In the genomic region with DNA sequence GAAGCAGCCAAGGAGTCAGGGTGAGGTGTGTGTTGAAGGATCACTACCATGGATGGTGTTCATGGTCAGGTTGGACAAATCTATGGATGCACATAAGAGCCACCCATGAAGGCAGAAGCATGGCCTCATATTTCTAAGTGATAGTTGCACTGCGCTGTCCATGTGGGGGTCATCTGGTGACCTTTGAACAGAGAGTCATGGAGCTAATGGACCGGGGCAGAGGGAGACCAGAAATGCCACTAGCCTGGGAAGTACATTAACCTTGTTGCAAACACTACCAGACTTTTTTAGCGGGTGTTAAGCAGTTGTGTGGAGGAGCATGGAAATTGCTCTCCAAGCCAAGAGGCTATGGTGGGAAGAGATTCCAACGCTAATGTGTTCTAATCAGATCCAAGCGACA, we compare ENCODE assay signal across 21 mouse cellular contexts.
"Had no signal": no experiment of that assay in that cellular context is flagged by ENCODE, and none has a peak within 500 bp of the region (broad histone marks: within the 10 kb centered on the region; RNA-seq: fewer than 3 reads in every experiment).

No protein-coding gene starts in this region.

- ATAC-seq: intestine, embryonic 15.5 days; liver, embryonic 12.5 days; midbrain, embryonic 13.5 days; midbrain, embryonic 16.5 days had no signal

- DNase-seq: left cerebral cortex, postnatal 4 days; lung, adult 18-20 months; lung, postnatal 10 days; lung, postnatal 36 days; retina, postnatal 1 day; right cerebral cortex, postnatal 25 days; spleen, adult 18-20 months; thymus, postnatal 25 days had no signal

- H3K9me3 ChIP-seq: intestine, embryonic 15.5 days; limb, embryonic 12.5 days; limb, embryonic 15.5 days; liver, embryonic 12.5 days; liver, embryonic 15.5 days; lung, embryonic 15.5 days; midbrain, embryonic 10.5 days; midbrain, embryonic 13.5 days; neural tube, embryonic 13.5 days; stomach, embryonic 15.5 days had no signal

- H3K4me3 ChIP-seq: intestine, embryonic 15.5 days; limb, embryonic 12.5 days; limb, embryonic 15.5 days; liver, embryonic 12.5 days; liver, embryonic 15.5 days; lung, embryonic 15.5 days; megakaryocyte, embryonic 14.5 days; midbrain, embryonic 10.5 days; midbrain, embryonic 13.5 days; myocyte; neural tube, embryonic 13.5 days; stomach, embryonic 15.5 days had no signal

- H3K36me3 ChIP-seq: intestine, embryonic 15.5 days; limb, embryonic 12.5 days; limb, embryonic 15.5 days; liver, embryonic 12.5 days; liver, embryonic 15.5 days; lung, embryonic 15.5 days; midbrain, embryonic 10.5 days; midbrain, embryonic 13.5 days; neural tube, embryonic 13.5 days; stomach, embryonic 15.5 days had no signal

- H3K9ac ChIP-seq: intestine, embryonic 15.5 days; limb, embryonic 12.5 days; limb, embryonic 15.5 days; liver, embryonic 12.5 days; liver, embryonic 15.5 days; lung, embryonic 15.5 days; midbrain, embryonic 13.5 days; neural tube, embryonic 13.5 days; stomach, embryonic 15.5 days had no signal

- H3K27me3 ChIP-seq: intestine, embryonic 15.5 days; liver, embryonic 12.5 days; liver, embryonic 15.5 days; lung, embryonic 15.5 days; megakaryocyte, embryonic 14.5 days; neural tube, embryonic 13.5 days; stomach, embryonic 15.5 days had no signal

- H3K4me2 ChIP-seq: intestine, embryonic 15.5 days; limb, embryonic 12.5 days; limb, embryonic 15.5 days; liver, embryonic 12.5 days; liver, embryonic 15.5 days; lung, embryonic 15.5 days; midbrain, embryonic 13.5 days; neural tube, embryonic 13.5 days; stomach, embryonic 15.5 days had no signal

- H3K4me1 ChIP-seq: intestine, embryonic 15.5 days; limb, embryonic 12.5 days; limb, embryonic 15.5 days; liver, embryonic 12.5 days; liver, embryonic 15.5 days; lung, embryonic 15.5 days; megakaryocyte, embryonic 14.5 days; midbrain, embryonic 10.5 days; midbrain, embryonic 13.5 days; stomach, embryonic 15.5 days had no signal

- H3K27ac ChIP-seq: intestine, embryonic 15.5 days; limb, embryonic 12.5 days; limb, embryonic 15.5 days; liver, embryonic 12.5 days; liver, embryonic 15.5 days; lung, embryonic 15.5 days; midbrain, embryonic 10.5 days; midbrain, embryonic 13.5 days; neural tube, embryonic 13.5 days; stomach, embryonic 15.5 days had no signal
